Mouse (Mus musculus) T-helper 2 cell (primary cell): Measurements from ENCODE around the gene Mast4.

Experiments
- in situ Hi-C: fragments of 300-600 bp; cut with MboI, MseI; formaldehyde crosslinking; loops from one replicate; pipeline ENCODE4 v1.15.1; 2025; ENCODE audit warnings: high pct_unique_total_duplicates

The Mast4 gene

DNA sequence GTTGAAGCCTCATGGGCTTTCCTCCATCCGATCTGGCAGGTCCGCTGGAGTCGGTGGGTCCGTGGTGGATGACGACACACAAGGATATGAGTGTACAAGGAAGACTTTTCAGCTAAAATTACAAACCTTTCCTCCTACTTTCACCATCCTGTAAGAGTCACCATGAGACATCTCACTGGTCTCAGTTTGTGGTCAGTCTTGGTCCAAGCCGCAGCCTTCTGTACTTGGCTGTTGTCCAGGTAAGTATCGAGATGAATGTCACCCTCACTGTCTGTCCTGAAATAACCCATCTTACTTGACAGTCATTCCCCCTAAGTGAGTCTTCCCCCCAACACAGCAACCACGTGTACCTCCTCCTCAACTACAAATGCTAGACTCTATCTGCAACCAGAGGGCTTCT lies 94.6 kb downstream of the Mast4 start:
- in situ Hi-C loops, result no loop called here

DNA sequence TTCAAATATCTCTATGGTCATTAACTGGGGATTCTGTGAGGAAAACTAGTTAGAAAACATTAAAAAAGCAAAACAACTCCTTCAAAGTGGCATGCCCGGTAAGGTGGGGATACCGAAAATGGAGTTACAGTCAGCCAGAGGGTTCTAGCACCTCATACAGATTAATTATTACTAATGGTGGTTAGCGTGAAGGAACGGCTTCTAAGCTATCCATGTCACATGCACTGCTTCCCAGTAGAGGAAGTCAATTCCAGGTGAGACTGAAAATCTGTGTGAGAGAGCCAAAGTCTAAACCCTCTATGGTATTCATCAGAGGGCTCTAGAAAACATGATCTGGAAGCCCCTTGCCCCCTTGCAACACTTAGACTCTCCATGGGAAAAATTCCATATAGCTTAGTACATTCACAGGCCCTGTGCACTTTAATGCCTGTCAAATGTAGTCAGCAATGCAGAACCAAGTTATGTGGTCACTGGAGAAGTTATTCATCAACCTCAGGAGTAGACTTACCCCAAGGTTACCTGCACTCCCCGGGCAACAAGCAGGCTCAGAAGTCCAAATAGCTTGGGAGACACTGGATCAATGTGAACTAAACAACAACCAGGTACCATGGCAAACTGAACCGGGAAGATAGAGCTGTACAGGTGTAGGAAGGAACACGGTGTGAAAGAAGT lies 96.1 kb downstream of the Mast4 start:
- in situ Hi-C loops, result no loop called here

DNA sequence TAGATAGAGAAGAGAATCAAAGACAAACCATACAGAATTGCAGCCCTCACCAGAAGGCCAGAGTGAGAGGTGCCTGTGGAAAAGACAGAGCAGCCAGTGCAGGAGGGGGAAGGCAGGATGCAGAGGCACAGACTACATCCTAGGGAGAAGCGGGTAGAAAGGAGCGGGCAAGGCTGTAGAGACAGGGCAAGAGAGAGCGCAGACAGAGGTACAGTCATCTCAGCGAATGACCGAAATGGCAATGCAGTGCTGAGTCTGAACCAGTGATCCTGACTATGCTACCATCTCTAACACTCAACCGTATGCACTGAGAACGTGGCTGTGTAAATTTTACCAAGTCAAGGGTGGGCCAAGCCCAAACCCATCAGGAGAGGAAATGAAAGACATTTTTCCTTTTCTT lies 102.1 kb downstream of the Mast4 start:
- in situ Hi-C loops, result no loop called here

DNA sequence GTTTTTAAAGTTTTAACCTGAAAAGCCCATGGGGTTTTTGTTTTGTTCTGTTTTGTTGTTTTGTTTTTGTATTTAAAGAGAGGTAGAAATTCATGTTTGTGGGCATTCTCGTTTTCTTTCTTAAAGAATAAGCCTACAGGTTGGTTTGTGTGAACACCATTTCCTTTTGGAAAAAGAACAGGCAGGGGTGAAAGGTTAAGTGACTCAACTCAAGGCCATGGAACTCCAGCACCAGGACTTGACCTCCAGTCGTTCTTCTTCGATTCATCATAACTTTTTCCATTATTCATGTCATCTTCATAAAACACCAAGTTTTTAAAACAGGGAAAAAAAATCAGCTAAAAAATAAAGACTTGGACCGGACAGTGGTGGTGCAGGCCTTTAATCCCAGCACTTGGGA lies 105.2 kb downstream of the Mast4 start:
- in situ Hi-C loops, result no loop called here

DNA sequence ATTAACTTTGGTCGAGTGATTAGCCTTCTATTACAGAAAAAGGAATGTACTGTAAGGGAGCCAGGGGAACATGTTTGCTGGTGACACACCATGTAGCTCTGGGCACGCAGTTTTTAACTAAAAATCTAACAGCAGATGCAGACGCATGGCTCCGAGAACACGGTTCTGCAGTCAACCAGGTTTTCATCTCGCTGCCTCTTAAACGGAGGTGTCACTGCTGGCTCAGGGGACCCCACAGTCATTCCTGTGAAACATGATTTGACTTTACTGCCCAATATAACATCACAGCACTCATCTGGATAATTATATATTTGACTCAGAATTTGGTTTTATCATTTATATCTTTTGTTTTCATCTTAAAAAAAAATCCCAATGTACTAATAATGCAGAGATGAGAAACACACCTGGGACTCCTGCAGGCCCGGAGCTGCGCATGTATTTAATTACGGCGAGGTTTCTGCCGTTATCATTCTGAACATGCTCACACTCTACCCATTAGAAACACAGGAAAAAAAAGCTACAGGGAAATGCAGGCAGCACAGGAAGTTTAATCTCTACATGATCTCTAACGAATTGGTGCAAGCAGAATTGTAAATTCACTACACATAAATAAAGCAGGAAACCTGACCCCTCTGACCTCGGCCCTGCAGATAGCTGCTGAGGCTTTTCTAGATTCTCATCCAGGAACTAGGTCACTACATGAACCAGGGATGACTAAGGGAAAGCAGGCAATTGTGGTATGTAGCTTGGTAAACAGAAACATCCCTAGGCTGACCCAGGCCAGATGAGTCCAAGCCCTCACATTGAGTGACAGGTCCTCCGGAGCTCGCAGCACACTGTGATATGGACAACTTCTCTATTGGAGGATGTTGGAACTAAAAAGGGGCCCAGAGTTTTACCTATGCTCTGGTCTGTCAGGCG lies 108.1 kb downstream of the Mast4 start:
- in situ Hi-C loops, result no loop called here

DNA sequence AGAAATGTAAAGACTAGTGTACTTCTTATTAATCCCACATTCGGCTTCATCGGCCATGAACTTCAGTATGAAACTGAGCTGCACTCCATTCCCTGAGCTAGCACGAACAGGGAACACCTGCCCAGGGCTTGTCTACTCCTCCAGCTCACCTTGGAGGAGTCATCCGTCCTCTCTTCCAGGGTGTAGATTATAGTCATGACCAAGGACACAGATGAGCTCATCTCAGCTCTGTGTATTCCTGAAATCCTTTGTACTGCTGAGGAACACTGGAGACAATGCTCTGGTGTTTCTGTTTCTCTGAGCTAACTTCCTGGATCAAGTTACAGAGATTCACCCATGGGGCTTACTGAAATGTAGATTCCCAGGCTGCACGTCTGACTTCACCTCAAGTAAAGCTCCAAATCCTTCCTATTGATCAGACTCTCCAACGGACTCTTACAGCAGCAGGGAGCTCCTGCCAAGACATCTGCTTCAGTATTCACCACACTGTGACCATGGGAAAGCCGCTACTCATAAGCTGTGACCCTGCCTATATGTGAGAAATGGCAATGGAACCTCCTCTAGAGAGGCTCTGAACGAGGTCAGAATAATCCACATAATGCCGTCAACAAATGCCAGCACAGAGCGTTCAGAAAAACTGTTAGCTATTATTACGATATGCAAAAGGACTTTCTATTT lies 108.9 kb downstream of the Mast4 start:
- in situ Hi-C loops, result no loop called here

DNA sequence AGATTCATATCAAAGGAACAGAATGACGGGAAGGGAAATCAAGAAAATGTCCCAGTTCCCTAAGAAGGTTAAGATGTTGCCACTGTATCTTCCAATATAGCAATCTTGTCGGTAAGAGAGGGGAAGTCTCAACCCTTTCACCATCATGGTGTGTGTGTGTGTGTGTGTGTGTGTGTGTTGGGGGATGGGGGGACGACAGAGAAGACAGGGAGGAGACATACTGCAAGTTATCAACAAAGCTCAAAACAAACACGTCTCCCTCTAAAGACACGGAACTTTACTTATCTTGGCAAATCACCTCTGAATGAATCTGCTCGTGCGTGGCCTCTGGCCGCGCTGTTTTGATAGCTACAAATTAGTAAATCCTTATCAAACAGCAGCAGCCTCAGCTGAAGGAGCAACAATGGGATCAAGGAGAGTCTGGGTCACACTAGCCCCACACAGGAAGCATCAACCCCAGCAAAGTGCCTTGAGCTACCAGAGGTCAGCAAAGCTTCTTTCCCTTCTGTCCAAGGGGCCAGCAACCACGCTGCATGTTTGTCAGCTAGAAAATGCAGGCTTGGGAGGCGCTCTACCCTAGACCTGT lies 113.7 kb downstream of the Mast4 start:
- in situ Hi-C loops, result no loop called here

DNA sequence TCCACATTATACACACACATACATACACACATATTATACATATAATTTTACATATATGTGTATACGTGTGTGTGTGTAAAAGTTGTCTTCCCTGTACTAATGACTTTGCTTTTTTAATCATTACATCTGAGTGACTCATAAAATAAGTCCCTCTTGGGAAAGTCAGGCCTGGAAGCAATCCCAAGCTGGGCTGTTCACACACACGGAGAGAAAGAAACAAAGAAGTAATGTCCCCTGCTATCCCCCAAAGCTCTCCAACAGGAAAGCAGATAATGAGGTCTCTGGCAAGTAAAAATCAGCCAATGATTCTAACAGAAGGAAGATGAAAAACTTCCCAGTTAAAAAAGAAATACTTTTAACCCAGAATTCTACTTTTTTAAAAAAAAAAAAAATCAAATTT lies 114.3 kb downstream of the Mast4 start:
- in situ Hi-C loops, result no loop called here

DNA sequence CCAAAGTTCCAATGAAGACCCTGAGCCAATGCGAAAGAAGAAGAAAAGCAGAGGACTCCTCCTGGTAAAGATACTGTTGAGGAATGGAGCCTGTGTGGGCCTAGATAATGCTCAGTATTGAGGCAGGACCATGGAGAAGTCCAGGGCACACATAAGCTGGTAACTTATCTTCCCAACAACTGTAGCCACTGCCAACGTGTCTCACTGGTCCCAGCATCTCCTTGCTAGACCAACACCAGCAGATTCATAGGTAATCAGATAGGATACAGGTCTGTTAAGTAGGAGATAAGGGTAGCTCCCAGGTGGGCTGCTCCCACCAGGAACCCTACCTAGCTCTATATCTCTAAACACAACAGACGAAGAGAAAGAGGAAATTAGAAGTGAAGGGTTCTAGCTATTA lies 116.8 kb downstream of the Mast4 start:
- in situ Hi-C loops, result no loop called here

DNA sequence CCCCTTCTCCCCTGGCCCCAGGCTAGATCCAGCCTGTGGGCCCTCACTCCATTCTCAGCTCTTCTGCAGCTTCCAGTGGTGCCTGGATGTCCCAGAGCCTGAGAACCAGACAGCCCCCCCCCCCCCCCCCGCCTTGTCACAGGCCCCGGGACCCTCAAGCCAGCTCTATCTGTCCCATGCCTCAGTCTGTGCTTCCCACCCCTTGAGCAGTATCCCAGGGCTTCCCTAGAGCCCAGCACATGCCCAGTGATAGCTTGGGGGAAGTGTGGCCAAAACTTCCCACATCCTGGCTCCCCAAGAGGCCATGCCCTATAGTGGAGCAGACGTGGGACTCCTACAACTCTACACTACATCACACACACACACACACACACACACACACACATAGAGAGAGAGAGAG lies 119.8 kb downstream of the Mast4 start:
- in situ Hi-C loops, result no loop called here

DNA sequence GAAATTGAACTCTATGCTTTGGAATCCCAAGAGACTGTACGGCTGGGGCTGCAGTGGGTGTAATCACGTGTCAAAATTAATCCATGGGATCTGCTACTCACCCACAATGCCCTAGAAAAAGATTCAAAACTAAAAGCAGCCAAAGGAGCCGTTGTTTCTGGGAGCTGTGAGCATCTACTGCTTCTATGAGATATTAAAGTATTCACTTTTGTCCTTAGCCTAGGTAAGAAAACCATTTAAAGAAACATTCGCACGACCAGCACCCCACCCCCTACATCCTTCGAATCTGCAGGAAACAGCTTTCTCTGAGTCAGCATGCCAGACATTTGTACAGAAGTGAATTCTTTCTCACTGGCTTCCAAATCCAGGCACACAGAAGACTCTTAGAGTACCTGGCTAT lies 122.3 kb downstream of the Mast4 start:
- in situ Hi-C loops, result no loop called here

DNA sequence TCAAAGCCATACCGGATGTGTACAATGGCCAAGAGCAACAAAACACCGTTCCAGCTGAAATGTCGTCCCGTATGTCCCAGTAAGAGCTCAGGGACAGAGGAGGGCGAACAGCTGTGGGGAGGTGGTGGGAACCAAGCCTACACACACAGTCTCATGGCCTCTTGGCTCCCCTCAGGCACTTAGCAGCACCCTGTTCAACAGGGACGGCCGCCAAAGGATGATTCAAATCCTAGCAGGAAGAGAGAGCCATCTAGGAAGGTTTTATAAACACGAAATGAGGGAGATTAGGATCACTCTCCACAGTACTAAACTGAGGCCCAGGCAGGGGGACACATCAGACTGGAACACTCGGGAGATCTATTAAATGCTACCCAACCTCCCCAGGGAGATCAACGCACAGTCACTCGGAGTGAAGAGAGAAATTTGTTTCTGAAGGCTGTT lies 122.8 kb downstream of the Mast4 start:
- in situ Hi-C loops, result no loop called here

DNA sequence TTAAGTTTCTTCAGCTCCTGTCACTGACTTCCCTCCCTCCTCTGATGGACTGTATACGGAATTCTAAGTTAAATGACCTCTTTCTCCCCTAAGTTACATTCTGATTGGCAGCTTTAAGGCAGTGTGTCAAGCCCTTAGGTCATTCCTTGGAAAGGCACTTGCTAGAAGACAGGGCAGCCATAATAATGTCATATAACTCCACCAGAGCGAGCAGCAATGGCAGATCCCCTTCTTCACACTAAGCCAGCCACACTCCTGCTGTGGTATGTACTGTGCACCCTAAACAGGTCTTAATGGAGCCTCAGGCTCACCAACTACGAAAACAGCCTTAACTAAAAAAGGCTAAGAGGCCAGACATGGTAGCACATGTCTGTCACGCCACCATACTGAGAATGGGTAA lies 123.6 kb downstream of the Mast4 start:
- in situ Hi-C loops, result no loop called here

DNA sequence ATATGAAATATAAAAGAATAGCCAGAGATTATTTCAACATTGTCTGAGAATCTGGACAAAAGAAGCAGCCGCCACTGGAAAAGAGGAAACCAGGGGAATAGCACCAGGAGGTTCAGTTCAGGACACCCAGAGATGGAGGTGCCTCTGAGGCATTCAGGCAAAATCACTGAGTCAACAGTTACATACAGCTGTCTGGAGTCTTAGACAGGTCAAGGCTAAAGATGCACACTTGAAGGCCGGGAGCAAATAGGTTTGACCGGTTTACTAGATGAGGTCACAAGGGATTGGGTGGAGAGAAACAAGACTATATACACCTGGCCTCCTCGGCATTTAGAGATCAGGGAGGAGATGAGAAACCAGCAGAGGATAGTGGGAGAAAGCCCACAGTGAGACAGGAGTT lies 127.1 kb downstream of the Mast4 start:
- in situ Hi-C loops, result no loop called here

DNA sequence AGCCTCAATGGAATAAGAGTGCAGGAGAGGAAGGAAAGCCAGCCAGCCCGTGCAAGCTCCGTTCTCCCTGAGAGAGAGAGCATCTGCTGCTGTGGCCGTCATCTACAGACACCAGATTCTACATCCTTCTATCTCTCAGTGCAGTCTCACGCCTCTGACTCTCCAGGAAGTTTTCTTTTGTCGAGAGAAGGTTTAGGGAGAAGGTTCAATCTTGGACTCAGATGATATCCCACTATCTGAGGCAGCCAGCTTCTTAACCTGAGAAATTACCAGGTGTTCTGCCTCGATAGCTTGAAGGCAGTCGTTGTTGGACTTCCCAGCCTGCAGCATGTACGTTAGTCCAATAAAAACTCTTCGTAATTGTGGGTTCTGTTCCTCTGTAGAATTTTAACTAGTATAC lies 127.7 kb downstream of the Mast4 start:
- in situ Hi-C loops, result no loop called here

DNA sequence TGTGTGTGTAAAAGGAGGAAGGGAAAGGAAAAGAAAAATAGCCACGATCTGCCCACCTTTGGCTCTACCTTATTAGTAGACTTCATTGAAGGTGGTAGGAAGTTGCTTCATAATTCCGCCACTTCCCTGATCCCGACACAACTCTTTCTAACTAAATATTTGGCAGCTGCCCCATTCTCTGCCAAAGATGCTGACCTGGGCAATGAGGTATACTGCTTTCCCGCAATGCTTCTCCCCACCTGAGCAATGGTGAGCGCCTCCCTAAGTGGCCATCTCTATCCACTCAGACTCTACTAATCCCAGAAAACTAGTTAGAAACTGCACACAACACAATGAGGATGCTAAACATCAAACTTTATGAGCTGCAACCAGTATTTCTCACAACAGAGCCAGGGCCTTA lies 129.1 kb downstream of the Mast4 start:
- in situ Hi-C loops, result no loop called here

DNA sequence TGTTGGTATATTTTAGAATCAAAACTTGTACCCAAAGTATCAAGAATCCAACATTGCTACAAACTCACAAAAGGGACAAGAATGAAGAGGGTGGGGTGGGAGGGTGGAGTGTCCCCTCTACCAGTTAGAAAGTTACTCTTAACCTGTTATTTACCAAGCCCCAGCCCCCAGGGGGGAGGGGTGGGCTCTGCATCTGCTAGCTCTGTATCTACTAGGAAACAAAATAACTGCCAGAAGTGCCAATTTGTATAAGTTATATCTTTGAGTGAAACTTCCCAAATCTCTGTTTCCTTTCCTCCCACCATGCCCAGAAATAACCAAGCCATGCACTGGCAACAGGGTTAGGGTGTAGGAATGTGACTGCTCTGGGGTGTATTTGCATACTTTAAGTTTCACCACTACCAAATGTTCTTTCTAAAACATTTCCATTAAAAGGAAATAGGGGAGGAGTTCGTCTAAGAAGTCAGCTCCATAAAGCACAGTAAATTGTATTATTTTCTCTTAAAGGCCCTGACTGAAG lies 130.9 kb downstream of the Mast4 start:
- in situ Hi-C loops, result no loop called here

DNA sequence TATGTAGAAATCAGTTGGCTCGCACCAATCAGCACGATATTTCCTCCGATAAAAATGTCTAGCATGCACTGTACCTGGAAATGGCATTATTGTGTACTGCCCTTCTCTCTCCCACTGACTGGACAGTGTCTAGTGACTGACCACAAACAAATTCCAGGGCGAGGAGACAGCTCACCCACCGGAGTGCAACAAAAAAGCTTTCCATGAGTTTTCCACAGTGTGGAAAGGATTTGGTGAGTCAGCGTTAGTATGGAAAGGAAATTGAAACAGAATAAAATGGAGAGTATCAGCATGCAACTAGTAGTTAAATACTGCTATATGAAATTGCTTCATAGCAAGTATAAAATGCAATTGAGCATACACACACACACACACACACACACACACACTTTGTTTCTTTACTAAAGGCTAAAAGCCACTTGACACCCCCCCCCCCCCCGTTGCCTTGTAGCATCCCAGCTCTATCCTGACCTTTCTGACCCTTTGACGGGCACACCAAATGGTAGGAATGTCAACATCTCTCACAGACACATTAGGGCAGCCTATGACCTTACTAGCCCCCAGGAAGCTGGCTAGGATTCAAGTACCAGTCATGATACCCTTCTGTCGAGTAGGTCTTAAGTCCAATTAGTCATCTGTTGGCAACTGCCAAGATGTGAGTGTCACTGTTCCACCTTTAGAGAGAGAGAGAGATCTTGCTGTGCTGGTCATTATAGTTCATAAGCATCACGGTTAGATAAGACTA lies 133.1 kb downstream of the Mast4 start:
- in situ Hi-C loops, result no loop called here

DNA sequence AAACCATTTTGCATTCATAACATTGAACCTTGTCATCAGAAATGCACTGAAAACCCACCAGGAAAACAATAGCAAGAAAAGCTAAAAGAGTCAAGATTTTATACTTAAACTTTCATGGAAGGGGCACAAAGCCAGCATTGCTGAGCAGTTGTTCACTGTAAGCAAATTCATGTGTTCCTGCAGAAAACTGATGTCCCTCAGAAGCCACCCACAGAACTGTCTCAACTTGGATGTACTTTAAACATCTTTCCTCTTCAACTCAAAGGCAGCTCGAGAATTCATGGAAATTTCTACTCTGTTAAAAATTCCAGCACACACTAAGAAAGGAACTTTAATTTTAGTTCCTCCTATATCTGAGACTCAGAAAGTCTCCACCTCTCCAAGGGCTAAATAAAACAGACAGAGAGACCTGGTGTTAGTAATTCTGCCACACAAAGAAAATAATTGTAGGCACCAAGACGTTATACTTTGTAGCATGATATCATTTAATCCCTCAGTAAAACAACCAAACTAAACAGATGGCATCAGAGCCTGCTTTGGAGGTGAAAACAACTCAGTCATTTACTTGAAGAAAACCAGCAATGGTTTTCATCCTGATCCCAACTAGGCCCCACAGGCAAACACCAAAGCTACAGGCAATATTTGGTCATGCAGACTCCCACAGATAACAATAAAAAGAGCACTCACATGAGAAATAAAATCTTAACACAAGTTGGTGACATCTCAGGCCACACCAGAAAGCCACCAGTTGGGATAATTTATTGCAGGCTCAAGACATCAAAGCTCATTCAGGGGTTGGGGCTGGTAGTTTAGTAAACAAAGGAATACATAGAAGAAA lies 134.3 kb downstream of the Mast4 start:
- in situ Hi-C loops, result no loop called here

DNA sequence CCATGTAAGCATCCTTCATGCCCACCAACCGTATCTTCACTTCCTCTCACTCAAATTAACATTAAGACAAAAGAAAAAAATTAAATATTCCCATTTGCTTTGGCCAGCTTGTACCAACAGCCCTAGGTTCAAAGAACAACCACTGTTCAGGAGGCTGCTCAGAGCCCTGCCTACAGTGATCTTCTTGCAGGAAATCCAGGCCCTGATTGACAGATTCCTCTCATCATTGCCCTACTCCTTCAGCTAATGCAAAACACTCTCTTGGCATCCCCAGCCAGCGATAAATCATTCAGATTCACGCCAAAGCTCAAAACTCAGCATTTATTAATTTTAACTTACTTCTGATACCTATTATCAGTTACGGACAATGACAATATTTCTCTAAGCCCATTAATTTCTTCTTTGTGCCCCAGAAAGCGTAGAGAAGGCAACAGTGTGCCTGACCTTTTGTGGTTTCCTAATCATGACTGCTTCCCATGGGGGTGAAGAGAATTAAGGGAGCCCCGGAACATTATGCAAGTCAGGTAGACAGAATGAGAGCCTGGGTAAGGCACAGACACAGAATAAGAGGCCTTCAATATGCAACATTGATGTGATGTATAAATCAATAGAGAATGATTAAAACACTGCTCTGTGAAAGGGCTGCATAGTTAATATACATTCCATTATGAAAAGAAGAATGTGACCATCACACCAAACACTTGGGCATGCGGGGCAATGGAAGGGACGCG lies 135.9 kb downstream of the Mast4 start:
- in situ Hi-C loops, result no loop called here
